Mouse (Mus musculus) bone marrow macrophage, adult 2 months (primary cell): Measurements from ENCODE around the gene Samd1. TPM values are rescaled to one million over a fixed set of nuclear protein-coding genes. Genes with fewer than 3 reads are reported as not detected.

Experiments
- H3K27ac ChIP-seq: 2 replicates; pipeline ENCODE4 v1.5.1; 2012; ENCODE audit warnings: low read depth, low read length; ENCODE audit not compliant: insufficient read depth
- H3K4me1 ChIP-seq: 2 replicates; pipeline ENCODE4 v1.6.1; 2012; ENCODE audit warnings: low read length; ENCODE audit not compliant: control insufficient read depth, insufficient read depth
- H3K4me3 ChIP-seq: 2 replicates; pipeline ENCODE4 v1.5.1; 2012; ENCODE audit warnings: mild to moderate bottlenecking, low read length, moderate library complexity; ENCODE audit not compliant: insufficient read depth
- CTCF ChIP-seq: IDR thresholded peaks from 2 replicates; pipeline ENCODE4 v1.5.1; 2012; ENCODE audit warnings: low read depth, mild to moderate bottlenecking, low read length, moderate library complexity
- POLR2A ChIP-seq: IDR thresholded peaks from 2 replicates; pipeline ENCODE4 v1.6.1; 2012; ENCODE audit warnings: mild to moderate bottlenecking, low read depth, low read length, borderline replicate concordance
- polyA plus RNA-seq: library from polyadenylated mRNA; stranded (reverse); fragments of >200 nt; gene quantifications from 2 replicates; pipeline ENCODE4 v1.2.4, GENCODE M21; 2012; ENCODE audit not compliant: missing spikeins, insufficient read depth, insufficient read length

Samd1 gene
- polyA plus RNA-seq, 1 experiment = 70.3 TPM

GRCm38 (mm10) chr8:84044900-84045299 is 47.4 kb downstream of the Samd1 start, which contains the start of gene Rln3:
Gene Rln3, minus strand, starts transcription at chr8:84045000.
- Histone ChIP-seq H3K4me3 (no peak within 1 kb of the TSS), H3K4me1 (peaks cover 2% of the 10 kb centered on the region; the same call in 1 of the 2 replicates), H3K27ac (no peak within 1 kb of the TSS)
- no peak for TF ChIP-seq POLR2A
- no peak for TF ChIP-seq CTCF

DNA sequence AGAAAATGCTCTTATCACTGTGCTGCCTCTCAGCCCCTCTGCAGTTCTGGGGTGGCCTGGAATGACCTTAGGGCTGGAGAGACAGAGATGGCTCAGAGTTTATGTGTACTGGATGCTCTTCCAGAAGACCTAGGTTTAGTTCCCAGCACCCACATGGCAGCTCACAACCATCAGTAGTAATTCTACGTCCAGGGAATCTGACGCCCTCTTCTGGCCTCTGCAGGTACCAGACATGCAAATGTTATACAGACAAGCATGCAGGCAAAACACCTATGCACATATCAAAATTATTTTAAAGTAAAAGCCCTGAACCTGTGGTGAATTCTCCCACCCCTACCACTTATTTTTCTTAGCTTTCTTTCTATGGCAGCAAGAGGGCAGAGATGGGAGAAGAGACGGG is 49.0 kb downstream of the Samd1 start:
- Histone ChIP-seq H3K4me1 (peaks cover 2% of the 10 kb centered on the region; the same call in 1 of the 2 replicates), H3K27ac (no peak overlapping the region), H3K4me3 (no peak overlapping the region)
- no peak for TF ChIP-seq POLR2A
- no peak for TF ChIP-seq CTCF

- H3K27ac ChIP-seq = no peak overlapping the region
- no peaks in the 10 kb centered on the region for H3K4me1 ChIP-seq
- TF ChIP-seq POLR2A (no peak), CTCF (no peak)
- no peak overlapping the region for H3K4me3 ChIP-seq
Observed at GRCm38 (mm10) chr8:84048171-84048570, 50.7 kb downstream of the Samd1 start.

Other genes starting within 250 kb of the Samd1 start
- 0.31 and 2.0 TPM in 2 replicates for gene Adgrl1, start 97.6 kb upstream of the Samd1 start, polyA plus RNA-seq
- gene Gm10644, start 42.5 kb upstream of the Samd1 start, polyA plus RNA-seq = 0.98 and 1.3 TPM in 2 replicates
- 41.3 and 42.9 TPM in 2 replicates for gene Asf1b, start 42.2 kb upstream of the Samd1 start, polyA plus RNA-seq
- gene Prkaca, start 24.7 kb upstream of the Samd1 start, polyA plus RNA-seq = 73.1 and 81.8 TPM in 2 replicates
- gene 1700067K01Rik, start 3.8 kb downstream of the Samd1 start, polyA plus RNA-seq = 0.56 TPM in 1 of 2 replicates, not detected in the other
- gene 2210011C24Rik, start 14.5 kb downstream of the Samd1 start, polyA plus RNA-seq = 2.4 and 2.8 TPM in 2 replicates
- not detected in 2 replicates for gene Palm3, start 23.8 kb downstream of the Samd1 start, polyA plus RNA-seq
- gene Il27ra, start 44.9 kb downstream of the Samd1 start, polyA plus RNA-seq = 0.68 and 1.7 TPM in 2 replicates
- not detected in 2 replicates for gene Rln3, start 47.3 kb downstream of the Samd1 start, polyA plus RNA-seq
- 0.58 and 1.0 TPM in 2 replicates for gene Gm10643, start 67.5 kb downstream of the Samd1 start, polyA plus RNA-seq
- gene Rfx1, start 69.2 kb downstream of the Samd1 start, polyA plus RNA-seq = 17.2 TPM in 2 replicates
- gene Dcaf15, start 107.1 kb downstream of the Samd1 start, polyA plus RNA-seq = 17.2 and 23.7 TPM in 2 replicates
- 0.39 and 0.74 TPM in 2 replicates for gene Podnl1, start 128.3 kb downstream of the Samd1 start, polyA plus RNA-seq
- gene Cc2d1a, start 150.3 kb downstream of the Samd1 start, polyA plus RNA-seq = 23.6 and 28.8 TPM in 2 replicates
- gene 4930432K21Rik, start 150.4 kb downstream of the Samd1 start, polyA plus RNA-seq = 0.49 and 1.2 TPM in 2 replicates
- gene Nanos3, start 187.5 kb downstream of the Samd1 start, polyA plus RNA-seq = not detected in 2 replicates
- gene Zswim4, start 239.4 kb downstream of the Samd1 start, polyA plus RNA-seq = 9.4 and 10.9 TPM in 2 replicates